Mouse (Mus musculus): ENCODE results near the gene Pdilt. TPM values are rescaled to one million over a fixed set of nuclear protein-coding genes. Genes with fewer than 3 reads are reported as not detected.
"Not testable (repeated sequence)": the region's sequence is repeated elsewhere in the genome, so short reads cannot be mapped to it uniquely, and the experiment has no call there.

Gene Pdilt
- total RNA-seq (2012; rRNA removed), result not detected in 2 replicates

DNA sequence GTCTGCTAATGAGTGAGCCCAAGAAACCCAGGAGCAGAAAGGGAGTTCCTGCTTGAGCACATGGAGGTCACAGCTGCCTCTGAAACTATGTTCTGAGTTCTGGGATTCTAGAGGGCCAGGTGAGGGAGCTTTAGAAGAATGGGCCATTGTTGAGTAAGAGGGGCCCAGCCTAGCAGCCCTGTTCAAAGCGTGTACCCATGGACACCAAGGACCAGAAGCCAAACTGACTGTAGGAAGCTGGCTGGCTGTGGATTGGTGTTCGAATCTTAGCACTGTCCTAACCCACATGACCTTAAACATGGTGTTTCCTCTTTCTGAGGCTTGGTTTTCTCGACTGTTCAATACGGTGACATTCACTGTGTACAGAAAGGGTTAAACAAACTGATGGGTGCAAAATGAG lies at the start of gene Pdilt:
TSS of gene Pdilt (minus strand) at position 101 of the 400 bp plus-strand sequence.
- no peak within 1 kb of the TSS for H3K4me3 ChIP-seq (ENCODE audit: insufficient read depth in 1 of 2, low read depth in 1 of 2, low read length in 2 of 2, poor library complexity in 1 of 2, severe bottlenecking in 1 of 2)
- in situ Hi-C loops (cut with MboI; ENCODE audit: low sequenced_read_pairs in 2 of 2, unreplicated experiment in 2 of 2), result no loop called here
- DNase-seq (ENCODE audit: low read depth, low spot score), result no peak

DNA sequence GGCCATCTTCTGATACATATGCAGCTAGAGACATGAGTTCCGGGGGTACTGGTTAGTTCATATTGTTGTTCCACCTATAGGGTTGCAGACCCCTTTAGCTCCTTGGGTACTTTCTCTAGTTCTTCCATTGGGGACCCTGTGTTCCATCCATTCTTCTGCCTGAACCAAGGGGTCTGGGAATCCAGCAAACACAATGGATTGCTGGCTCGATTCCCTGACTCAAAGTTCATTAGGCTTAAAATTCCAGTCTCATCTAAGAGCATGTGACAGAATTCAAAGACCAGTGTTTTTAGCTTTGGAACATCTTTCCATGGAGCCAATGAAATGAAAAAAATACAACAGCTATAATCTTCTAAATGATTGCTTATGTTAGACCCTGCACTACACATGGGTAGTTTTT lies 39.2 kb upstream of the Pdilt start:
- H3K9me3 ChIP-seq (ENCODE audit: control insufficient read depth, insufficient read depth, low read depth, low read length); H3K4me1 ChIP-seq (ENCODE audit: control insufficient read depth in 2 of 2, insufficient read depth in 2 of 2, low read length in 2 of 2, poor library complexity in 1 of 2); H3K27ac ChIP-seq (ENCODE audit: insufficient read depth, low read depth, low read length, poor library complexity, severe bottlenecking); H3K4me3 ChIP-seq (ENCODE audit: insufficient read depth in 1 of 2, low read depth in 1 of 2, low read length in 2 of 2, poor library complexity in 1 of 2, severe bottlenecking in 1 of 2); H3K36me3 ChIP-seq (ENCODE audit: control insufficient read depth, insufficient read depth, low read length, poor library complexity, severe bottlenecking); DNase-seq (ENCODE audit: low read depth, low spot score); in situ Hi-C loops (cut with MboI; ENCODE audit: low sequenced_read_pairs in 2 of 2, unreplicated experiment in 2 of 2); H3K9ac ChIP-seq (ENCODE audit: insufficient read depth, low read depth, low read length, poor library complexity, severe bottlenecking): not testable (repeated sequence)

More for the DNA sequence above, at the start of gene Pdilt:
- Histone ChIP-seq H3K9me3 (ENCODE audit: control insufficient read depth, insufficient read depth, low read depth, low read length) (no peaks in the 10 kb centered on the region), H3K4me1 (ENCODE audit: control insufficient read depth in 2 of 2, insufficient read depth in 2 of 2, low read length in 2 of 2, poor library complexity in 1 of 2) (no peaks in the 10 kb centered on the region), H3K36me3 (ENCODE audit: control insufficient read depth, insufficient read depth, low read length, poor library complexity, severe bottlenecking) (no peaks in the 10 kb centered on the region), H3K9ac (ENCODE audit: insufficient read depth, low read depth, low read length, poor library complexity, severe bottlenecking) (no peak within 1 kb of the TSS), H3K27ac (ENCODE audit: insufficient read depth, low read depth, low read length, poor library complexity, severe bottlenecking) (no peak within 1 kb of the TSS)
- no peak for TF ChIP-seq MAFK (IDR thresholded peaks at IDR 0.05; ENCODE audit: insufficient read depth, low read depth, low read length)
- no peak for TF ChIP-seq CHD2 (IDR thresholded peaks at IDR 0.05; ENCODE audit: low read depth, low read length)
- no peak for TF ChIP-seq HCFC1 (IDR thresholded peaks at IDR 0.05; ENCODE audit: borderline replicate concordance, insufficient read depth, low read length)
- TF ChIP-seq ZC3H11A (IDR thresholded peaks at IDR 0.05; ENCODE audit: borderline replicate concordance, low read depth, low read length), result no peak
- no peak for TF ChIP-seq ZNF384 (IDR thresholded peaks at IDR 0.05; ENCODE audit: low read depth, low read length)

DNA sequence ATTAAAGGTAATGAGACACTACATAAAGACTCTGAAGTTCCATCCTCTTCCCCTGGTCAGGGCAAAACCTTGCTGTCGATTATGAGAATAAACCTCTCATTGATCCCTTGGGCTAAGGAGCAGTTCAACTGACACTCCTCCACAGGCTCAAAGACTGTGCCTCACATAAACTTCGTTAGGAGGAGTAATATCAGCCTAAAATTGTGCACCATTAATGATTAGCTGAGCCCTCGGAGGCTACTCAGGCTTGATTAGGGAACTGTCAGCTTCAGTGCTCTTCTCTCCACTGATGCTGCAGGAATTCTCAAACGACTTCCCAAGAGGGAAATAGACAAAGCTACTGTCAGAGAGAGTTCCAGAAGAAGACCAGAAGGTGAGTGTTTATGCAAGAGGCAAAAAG lies 38.2 kb upstream of the Pdilt start:
- Histone ChIP-seq H3K4me3 (ENCODE audit: insufficient read depth in 1 of 2, low read depth in 1 of 2, low read length in 2 of 2, poor library complexity in 1 of 2, severe bottlenecking in 1 of 2) (no peak overlapping the region), H3K27ac (ENCODE audit: insufficient read depth, low read depth, low read length, poor library complexity, severe bottlenecking) (no peak overlapping the region), H3K9me3 (ENCODE audit: control insufficient read depth, insufficient read depth, low read depth, low read length) (no peaks in the 10 kb centered on the region), H3K4me1 (ENCODE audit: control insufficient read depth in 2 of 2, insufficient read depth in 2 of 2, low read length in 2 of 2, poor library complexity in 1 of 2) (no peaks in the 10 kb centered on the region), H3K9ac (ENCODE audit: insufficient read depth, low read depth, low read length, poor library complexity, severe bottlenecking) (no peak overlapping the region), H3K36me3 (ENCODE audit: control insufficient read depth, insufficient read depth, low read length, poor library complexity, severe bottlenecking) (no peaks in the 10 kb centered on the region)
- in situ Hi-C loops (cut with MboI; ENCODE audit: low sequenced_read_pairs in 2 of 2, unreplicated experiment in 2 of 2), result no loop called here
- DNase-seq (ENCODE audit: low read depth, low spot score), result no peak
- TF ChIP-seq HCFC1 (IDR thresholded peaks at IDR 0.05; ENCODE audit: borderline replicate concordance, insufficient read depth, low read length) (no peak), ZNF384 (IDR thresholded peaks at IDR 0.05; ENCODE audit: low read depth, low read length) (no peak), ZC3H11A (IDR thresholded peaks at IDR 0.05; ENCODE audit: borderline replicate concordance, low read depth, low read length) (no peak), CHD2 (IDR thresholded peaks at IDR 0.05; ENCODE audit: low read depth, low read length) (no peak), MAFK (IDR thresholded peaks at IDR 0.05; ENCODE audit: insufficient read depth, low read depth, low read length) (no peak)

DNA sequence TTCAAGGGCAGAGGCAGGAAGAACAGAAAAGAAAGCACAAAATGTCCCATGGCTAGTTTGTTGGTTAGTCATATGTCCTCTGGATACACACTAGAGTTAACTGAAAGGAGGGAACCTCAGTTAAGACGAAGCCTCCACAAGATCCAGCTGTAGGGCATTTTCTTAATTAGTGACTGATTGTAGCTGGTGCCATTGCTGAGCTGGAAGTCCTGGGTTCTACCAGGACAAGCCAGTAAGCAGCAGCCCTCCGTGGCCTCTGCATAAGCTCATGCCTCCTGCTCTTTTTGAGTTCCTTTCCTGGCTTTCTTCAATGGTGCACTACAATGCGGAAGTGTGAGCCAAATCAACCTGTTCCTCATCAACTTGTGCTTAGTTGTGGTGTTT lies 37.2 kb upstream of the Pdilt start:
- DNase-seq (ENCODE audit: low read depth, low spot score), result no peak
- Histone ChIP-seq H3K9me3 (ENCODE audit: control insufficient read depth, insufficient read depth, low read depth, low read length) (no peaks in the 10 kb centered on the region), H3K4me3 (ENCODE audit: insufficient read depth in 1 of 2, low read depth in 1 of 2, low read length in 2 of 2, poor library complexity in 1 of 2, severe bottlenecking in 1 of 2) (no peak overlapping the region), H3K9ac (ENCODE audit: insufficient read depth, low read depth, low read length, poor library complexity, severe bottlenecking) (no peak overlapping the region), H3K36me3 (ENCODE audit: control insufficient read depth, insufficient read depth, low read length, poor library complexity, severe bottlenecking) (no peaks in the 10 kb centered on the region), H3K4me1 (ENCODE audit: control insufficient read depth in 2 of 2, insufficient read depth in 2 of 2, low read length in 2 of 2, poor library complexity in 1 of 2) (no peaks in the 10 kb centered on the region), H3K27ac (ENCODE audit: insufficient read depth, low read depth, low read length, poor library complexity, severe bottlenecking) (no peak overlapping the region)
- TF ChIP-seq ZC3H11A (IDR thresholded peaks at IDR 0.05; ENCODE audit: borderline replicate concordance, low read depth, low read length) (no peak), ZNF384 (IDR thresholded peaks at IDR 0.05; ENCODE audit: low read depth, low read length) (no peak), MAFK (IDR thresholded peaks at IDR 0.05; ENCODE audit: insufficient read depth, low read depth, low read length) (no peak), HCFC1 (IDR thresholded peaks at IDR 0.05; ENCODE audit: borderline replicate concordance, insufficient read depth, low read length) (no peak), CHD2 (IDR thresholded peaks at IDR 0.05; ENCODE audit: low read depth, low read length) (no peak)
- in situ Hi-C loops (cut with MboI; ENCODE audit: low sequenced_read_pairs in 2 of 2, unreplicated experiment in 2 of 2), result no loop called here

DNA sequence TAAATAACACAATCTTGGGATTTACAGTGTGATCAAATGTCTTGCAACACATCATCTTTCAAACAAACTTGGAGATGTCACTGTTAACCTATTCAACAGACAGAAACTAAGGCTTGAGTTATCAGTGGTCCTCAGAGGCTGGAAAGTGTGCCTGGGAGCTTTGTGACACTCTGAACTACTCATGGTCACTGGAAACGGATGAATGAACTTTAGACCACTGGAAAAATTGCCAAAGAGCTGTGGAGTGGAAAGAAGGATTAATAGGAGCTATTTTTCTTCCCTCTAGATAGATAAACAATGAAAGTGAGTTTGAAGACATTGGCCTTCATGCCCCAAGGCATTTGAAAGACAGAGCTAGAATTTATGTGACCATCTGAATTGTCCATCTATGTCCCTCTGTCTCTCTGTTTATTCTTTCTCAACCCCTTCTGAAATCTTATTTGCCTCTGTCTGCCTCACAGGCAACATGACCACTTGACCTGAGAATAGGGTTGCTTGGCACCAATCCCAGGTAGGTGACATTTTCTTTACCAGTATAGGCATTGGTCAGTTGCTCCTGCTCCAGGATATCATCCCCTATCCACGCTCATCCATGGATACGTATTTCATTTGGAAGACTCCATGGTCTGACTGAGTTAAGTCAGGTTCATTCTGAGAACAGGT lies 36.6 kb upstream of the Pdilt start:
- Histone ChIP-seq H3K27ac (ENCODE audit: insufficient read depth, low read depth, low read length, poor library complexity, severe bottlenecking) (no peak overlapping the region), H3K9ac (ENCODE audit: insufficient read depth, low read depth, low read length, poor library complexity, severe bottlenecking) (no peak overlapping the region), H3K4me3 (ENCODE audit: insufficient read depth in 1 of 2, low read depth in 1 of 2, low read length in 2 of 2, poor library complexity in 1 of 2, severe bottlenecking in 1 of 2) (no peak overlapping the region), H3K9me3 (ENCODE audit: control insufficient read depth, insufficient read depth, low read depth, low read length) (no peaks in the 10 kb centered on the region), H3K4me1 (ENCODE audit: control insufficient read depth in 2 of 2, insufficient read depth in 2 of 2, low read length in 2 of 2, poor library complexity in 1 of 2) (no peaks in the 10 kb centered on the region), H3K36me3 (ENCODE audit: control insufficient read depth, insufficient read depth, low read length, poor library complexity, severe bottlenecking) (no peaks in the 10 kb centered on the region)
- no peak for DNase-seq (ENCODE audit: low read depth, low spot score)
- TF ChIP-seq ZNF384 (IDR thresholded peaks at IDR 0.05; ENCODE audit: low read depth, low read length) (no peak), HCFC1 (IDR thresholded peaks at IDR 0.05; ENCODE audit: borderline replicate concordance, insufficient read depth, low read length) (no peak)
- in situ Hi-C loops (cut with MboI; ENCODE audit: low sequenced_read_pairs in 2 of 2, unreplicated experiment in 2 of 2), result no loop called here
